Mouse (Mus musculus) liver, postnatal 0 days (tissue): ENCODE data around the gene Hspe1. TPM values are rescaled to one million over a fixed set of nuclear protein-coding genes. Genes with fewer than 3 reads are reported as not detected.
"Not testable (repeated sequence)": the region's sequence is repeated elsewhere in the genome, so short reads cannot be mapped to it uniquely, and the experiment has no call there.

Source experiments
- ATAC-seq: fragments of 200-750 bp; cut with Nextera tagmentation; 2 replicates; pipeline ENCODE4 v1.8.0; 2017; ENCODE audit warnings: mild to moderate bottlenecking, moderate library complexity
- DNase-seq: peaks from one replicate; pipeline ENCODE4 v3.0.0-alpha.2; 2016
- H3K27ac ChIP-seq: fragments of 300-500 bp; sonication (generic); 2 replicates; pipeline ENCODE4 v1.5.1; 2014; ENCODE audit warnings: antibody characterized with exemption, moderate library complexity, mild to moderate bottlenecking, low read depth
- H3K27me3 ChIP-seq: fragments of 300-500 bp; sonication (generic); 2 replicates; pipeline ENCODE4 v1.6.1; 2014; ENCODE audit warnings: low read length, control low read depth, mixed read lengths; ENCODE audit not compliant: insufficient read depth
- H3K36me3 ChIP-seq: fragments of 300-500 bp; sonication (generic); replicated peaks from 2 replicates; pipeline ENCODE4 v1.6.1; 2014; ENCODE audit warnings: mild to moderate bottlenecking, control low read depth, low read length, moderate library complexity, mixed read lengths; ENCODE audit not compliant: insufficient read depth
- H3K4me1 ChIP-seq: fragments of 300-500 bp; sonication (generic); 2 replicates; pipeline ENCODE4 v1.6.1; 2014; ENCODE audit warnings: antibody characterized with exemption, mild to moderate bottlenecking, control low read depth; ENCODE audit not compliant: insufficient read depth
- H3K4me2 ChIP-seq: fragments of 300-500 bp; sonication (generic); 2 replicates; pipeline ENCODE4 v1.6.1; 2014; ENCODE audit warnings: low read depth, mild to moderate bottlenecking, low read length, moderate library complexity, mixed read lengths
- H3K4me3 ChIP-seq: fragments of 300-500 bp; sonication (generic); 2 replicates; pipeline ENCODE4 v1.5.1; 2014; ENCODE audit warnings: low read depth, low read length
- H3K9ac ChIP-seq: fragments of 300-500 bp; sonication (generic); replicated peaks from 2 replicates; pipeline ENCODE4 v1.6.1; 2014; ENCODE audit warnings: mild to moderate bottlenecking, moderate library complexity
- H3K9me3 ChIP-seq: fragments of 300-500 bp; sonication (generic); 2 replicates; pipeline ENCODE4 v1.6.1; 2016; ENCODE audit warnings: mild to moderate bottlenecking, control low read depth, low read length, mixed read lengths
- CTCF ChIP-seq: sonication (generic); IDR thresholded peaks from 2 replicates; pipeline ENCODE4 v1.5.1; 2016; ENCODE audit warnings: antibody characterized with exemption, low read depth
- EP300 ChIP-seq: IDR thresholded peaks from 2 replicates; pipeline ENCODE4 v1.6.1; 2016; ENCODE audit warnings: antibody characterized with exemption, low read depth, mild to moderate bottlenecking
- WGBS: fragments of 180-500 bp; shearing (Covaris S2); extraction: QIAGEN DNeasy Blood & Tissue Kit; methylation state at CpG from one replicate; pipeline ENCODE4 v1.1.7; 2014; ENCODE audit not compliant: insufficient replicate concordance; 5-methylcytosine and 5-hydroxymethylcytosine counted together
- polyA plus RNA-seq: library from polyadenylated mRNA; unstranded; fragments of >200 nt; fragmentation: Nextera tagmentation; extraction: Ambion mirVana; gene quantifications from 2 replicates; pipeline ENCODE4 v1.2.1, GENCODE M21; 2015

The Hspe1 gene
- polyA plus RNA-seq, 1 experiment from 2014 or later: 513 TPM

GRCm38 (mm10) chr1:55108473-55108872, 20.5 kb downstream of the Hspe1 start:
- WGBS: 54% methylated on average over 2 of the region's 2 CpGs
- ATAC-seq (no peak), DNase-seq (no peak)
- Histone ChIP-seq H3K4me2 (no peak overlapping the region), H3K4me3 (no peak overlapping the region), H3K9ac (no peak overlapping the region), H3K27ac (no peak overlapping the region), H3K9me3 (no peaks in the 10 kb centered on the region), H3K36me3 (no peaks in the 10 kb centered on the region), H3K27me3 (no peaks in the 10 kb centered on the region), H3K4me1 (peaks cover 5% of the 10 kb centered on the region; the same call in 1 of the 2 replicates)
- TF ChIP-seq CTCF (no peak), EP300 (no peak)

GRCm38 (mm10) chr1:55109066-55109766, 21.3 kb downstream of the Hspe1 start:
- ATAC-seq (no peak), DNase-seq (no peak)
- WGBS: 77% methylated on average over 4 of the region's 4 CpGs
- H3K4me2 ChIP-seq: no peak overlapping the region
- no peaks in the 10 kb centered on the region for H3K9me3 ChIP-seq
- H3K36me3 ChIP-seq: no peaks in the 10 kb centered on the region
- TF ChIP-seq EP300 (no peak), CTCF (no peak)
- H3K4me1 ChIP-seq: peaks cover 5% of the 10 kb centered on the region; the same call in 1 of the 2 replicates
- no peak overlapping the region for H3K4me3 ChIP-seq
- H3K27ac ChIP-seq: no peak overlapping the region
- no peaks in the 10 kb centered on the region for H3K27me3 ChIP-seq
- H3K9ac ChIP-seq: no peak overlapping the region

- ATAC-seq: no peak
- DNase-seq: no peak
- H3K27ac ChIP-seq: no peak overlapping the region
- no peaks in the 10 kb centered on the region for H3K36me3 ChIP-seq
- H3K27me3 ChIP-seq: no peaks in the 10 kb centered on the region
- no peak for TF ChIP-seq CTCF
- H3K9ac ChIP-seq: no peak overlapping the region
- no peak overlapping the region for H3K4me3 ChIP-seq
- H3K4me1 ChIP-seq: no peaks in the 10 kb centered on the region
- H3K4me2 ChIP-seq: no peak overlapping the region
- H3K9me3 ChIP-seq: no peaks in the 10 kb centered on the region
- WGBS: 70% methylated on average over 5 of the region's 5 CpGs
These were observed 35.1 kb downstream of the Hspe1 start for GRCm38 (mm10) chr1:55123046-55123445.

- no peaks in the 10 kb centered on the region for H3K9me3 ChIP-seq
- no peak overlapping the region for H3K27ac ChIP-seq
- TF ChIP-seq CTCF (no peak), EP300 (no peak)
- 86% methylated on average over 2 of the region's 2 CpGs for WGBS
- ATAC-seq (no peak), DNase-seq (no peak)
- no peaks in the 10 kb centered on the region for H3K36me3 ChIP-seq
- H3K4me1 ChIP-seq: no peaks in the 10 kb centered on the region
- H3K4me2 ChIP-seq: no peak overlapping the region
- no peak overlapping the region for H3K4me3 ChIP-seq
- no peak overlapping the region for H3K9ac ChIP-seq
- no peaks in the 10 kb centered on the region for H3K27me3 ChIP-seq
These were observed 35.6 kb downstream of the Hspe1 start for GRCm38 (mm10) chr1:55123561-55123960.

GRCm38 (mm10) chr1:55124136-55124535, 36.2 kb downstream of the Hspe1 start:
- not testable (repeated sequence) for ATAC-seq, DNase-seq
- 88% methylated on average over 2 of the region's 2 CpGs for WGBS

GRCm38 (mm10) chr1:55129716-55130115, 41.8 kb downstream of the Hspe1 start:
- Histone ChIP-seq H3K27me3 (no peaks in the 10 kb centered on the region), H3K4me1 (peaks cover 16% of the 10 kb centered on the region), H3K4me2 (peak overlapping the region; percentile 67; the same call in 1 of the 2 replicates), H3K27ac (peak overlapping the region; percentile 97), H3K9me3 (no peaks in the 10 kb centered on the region), H3K4me3 (no peak overlapping the region), H3K36me3 (0 out of 2 replicates have a peak, but pooled peaks cover 8% of the 10 kb centered on the region), H3K9ac (no peak overlapping the region)
- ATAC-seq: no peak
- 77% methylated on average over 5 of the region's 5 CpGs for WGBS
- TF ChIP-seq CTCF (no peak), EP300 (no peak)
- no peak for DNase-seq

More at GRCm38 (mm10) chr1:55124136-55124535, 36.2 kb downstream of the Hspe1 start:
- not testable (repeated sequence) for H3K4me3 ChIP-seq, H3K4me2 ChIP-seq, H3K36me3 ChIP-seq, H3K9ac ChIP-seq, H3K9me3 ChIP-seq, H3K27me3 ChIP-seq, H3K4me1 ChIP-seq, H3K27ac ChIP-seq
